Mouse (Mus musculus) lung, embryonic 14.5 days (tissue): ENCODE data around the gene Stk19. TPM values are rescaled to one million over a fixed set of nuclear protein-coding genes. Genes with fewer than 3 reads are reported as not detected.

Source experiments
- ATAC-seq: fragments of 200-750 bp; cut with Nextera tagmentation; 2 replicates; pipeline ENCODE4 v1.8.0; 2017; ENCODE audit warnings: mild to moderate bottlenecking, moderate TSS enrichment, moderate library complexity; ENCODE audit not compliant: insufficient read depth
- DNase-seq: peaks from one replicate; pipeline ENCODE4 v3.0.0-alpha.2; 2015
- H3K27ac ChIP-seq: fragments of 300-500 bp; sonication (generic); 2 replicates; pipeline ENCODE4 v1.5.1; 2014; ENCODE audit warnings: low read depth, mild to moderate bottlenecking, moderate library complexity
- H3K27me3 ChIP-seq: fragments of 300-500 bp; sonication (generic); 2 replicates; pipeline ENCODE4 v1.6.1; 2014; ENCODE audit warnings: low read length, control low read depth; ENCODE audit not compliant: insufficient read depth
- H3K36me3 ChIP-seq: fragments of 300-500 bp; sonication (generic); 2 replicates; pipeline ENCODE4 v1.6.1; 2014; ENCODE audit warnings: control low read depth; ENCODE audit not compliant: insufficient read depth
- H3K4me1 ChIP-seq: fragments of 300-500 bp; sonication (generic); 2 replicates; pipeline ENCODE4 v1.6.1; 2014; ENCODE audit warnings: antibody characterized with exemption, control low read depth; ENCODE audit not compliant: insufficient read depth
- H3K4me2 ChIP-seq: fragments of 300-500 bp; sonication (generic); 2 replicates; pipeline ENCODE4 v1.6.1; 2014; ENCODE audit warnings: mild to moderate bottlenecking
- H3K4me3 ChIP-seq: fragments of 300-500 bp; sonication (generic); 2 replicates; pipeline ENCODE4 v1.5.1; 2014; ENCODE audit warnings: low read depth, low read length
- H3K9ac ChIP-seq: fragments of 300-500 bp; sonication (generic); 2 replicates; pipeline ENCODE4 v1.6.1; 2014
- H3K9me3 ChIP-seq: fragments of 300-500 bp; sonication (generic); 2 replicates; pipeline ENCODE4 v1.6.1; 2016; ENCODE audit warnings: low read depth, low read length, control low read depth
- CTCF ChIP-seq: IDR thresholded peaks from 2 replicates; pipeline ENCODE4 v1.5.1; 2016; ENCODE audit warnings: antibody characterized with exemption, low read depth
- WGBS: fragments of 180-500 bp; shearing (Covaris S2); extraction: QIAGEN DNeasy Blood & Tissue Kit; methylation state at CpG from one replicate; pipeline ENCODE4 v1.1.7; 2014; 5-methylcytosine and 5-hydroxymethylcytosine counted together
- polyA plus RNA-seq: library from polyadenylated mRNA; unstranded; fragments of >200 nt; fragmentation: Nextera tagmentation; extraction: Ambion mirVana; gene quantifications from 2 replicates; pipeline ENCODE4 v1.2.1, GENCODE M21; 2014

Gene Stk19
- 22.2 and 25.0 TPM in 2 replicates for polyA plus RNA-seq

DNA sequence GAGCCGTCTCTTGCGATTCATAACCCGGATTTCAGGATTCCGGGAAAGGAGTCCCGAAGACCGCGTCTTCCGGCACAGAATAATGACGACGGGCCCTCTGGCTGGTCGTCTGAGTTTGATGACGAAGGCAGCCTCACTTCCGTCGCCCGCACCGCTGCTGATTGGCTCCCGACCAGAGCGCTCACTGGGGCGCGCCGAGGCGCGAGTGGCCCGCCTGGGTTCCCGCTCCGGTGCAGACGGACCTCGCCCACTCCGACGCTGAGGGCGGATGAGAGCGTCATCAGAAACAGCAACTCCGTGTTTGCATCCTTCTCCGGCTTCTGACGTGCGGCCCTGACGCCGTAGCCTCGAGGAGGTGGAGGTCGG lies at the start of gene Stk19, which contains the start of gene Dxo:
Gene Stk19, minus strand, starts transcription at position 90 of the 366 bp plus-strand sequence.
Gene Dxo, plus strand, starts transcription at position 164 of the 366 bp plus-strand sequence.
- WGBS = under 1% methylated on average over 40 of the region's 40 CpGs
- ATAC-seq = peak; percentile 90
- H3K36me3 ChIP-seq = peaks cover 41% of the 10 kb centered on the region

DNA sequence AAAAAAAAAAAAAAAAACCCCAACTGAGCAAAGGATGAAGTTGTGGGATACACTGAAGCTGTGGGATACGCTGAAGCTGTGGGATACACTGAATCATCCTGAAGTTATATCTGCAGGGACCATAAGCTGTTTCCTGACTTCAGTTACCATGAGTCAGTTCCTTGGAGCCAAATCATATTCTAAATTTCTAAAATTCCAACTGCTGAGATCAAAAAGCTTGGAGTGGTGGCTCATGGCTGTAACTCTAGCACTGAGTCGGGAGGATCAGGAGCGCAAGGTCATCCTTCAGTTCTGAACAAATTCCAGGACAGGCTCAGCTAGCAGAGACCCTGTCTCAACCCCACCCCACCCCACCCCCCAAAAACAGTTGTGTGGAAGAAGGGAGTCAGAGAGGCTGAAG lies 48.9 kb upstream of the Stk19 start:
- DNase-seq (no peak), ATAC-seq (no peak)
- 58% methylated on average over 3 of the region's 3 CpGs for WGBS
- Histone ChIP-seq H3K4me2 (no peak overlapping the region), H3K36me3 (no peaks in the 10 kb centered on the region), H3K4me3 (no peak overlapping the region), H3K4me1 (no peaks in the 10 kb centered on the region), H3K9ac (no peak overlapping the region), H3K27ac (no peak overlapping the region), H3K27me3 (no peaks in the 10 kb centered on the region), H3K9me3 (no peaks in the 10 kb centered on the region)
- TF ChIP-seq CTCF = no peak

More for the DNA sequence above, at the start of gene Stk19, which contains the start of gene Dxo:
- Histone ChIP-seq H3K27me3 (no peaks in the 10 kb centered on the region), H3K9ac (peak within 1 kb of the TSS; percentile 66), H3K27ac (peak within 1 kb of the TSS; percentile 61; the same call in 1 of the 2 replicates), H3K4me3 (peak within 1 kb of the TSS; percentile 78), H3K9me3 (no peaks in the 10 kb centered on the region), H3K4me2 (peak within 1 kb of the TSS; percentile 90), H3K4me1 (no peaks in the 10 kb centered on the region)
- DNase-seq = peak; percentile 99
- TF ChIP-seq CTCF = no peak

DNA sequence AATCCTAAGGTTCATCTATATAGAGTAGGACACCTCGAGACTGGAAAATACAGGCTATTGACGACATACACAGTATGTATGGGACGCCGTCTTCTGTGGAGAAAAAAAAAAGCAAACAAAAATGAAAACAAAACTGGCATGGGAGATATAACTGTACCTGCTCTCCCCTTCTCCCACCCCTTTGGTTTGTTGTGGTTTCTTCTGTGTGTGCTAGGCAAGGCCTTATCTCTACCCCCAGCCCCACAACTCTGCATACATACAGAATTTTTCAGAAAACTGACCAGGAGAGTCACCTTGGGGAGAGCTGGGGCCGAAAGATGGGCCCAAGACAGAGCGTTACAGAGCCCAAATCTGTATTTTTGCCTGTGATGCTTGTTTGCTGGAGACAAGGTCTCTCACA lies 48.0 kb upstream of the Stk19 start:
- DNase-seq = no peak
- no peak for ATAC-seq
- H3K36me3 ChIP-seq = no peaks in the 10 kb centered on the region
- no peaks in the 10 kb centered on the region for H3K27me3 ChIP-seq
- TF ChIP-seq CTCF = no peak
- no peak overlapping the region for H3K9ac ChIP-seq
- H3K4me1 ChIP-seq = no peaks in the 10 kb centered on the region
- 82% methylated on average over 6 of the region's 6 CpGs for WGBS
- no peaks in the 10 kb centered on the region for H3K9me3 ChIP-seq
- no peak overlapping the region for H3K27ac ChIP-seq
- no peak overlapping the region for H3K4me3 ChIP-seq
- H3K4me2 ChIP-seq = no peak overlapping the region

DNA sequence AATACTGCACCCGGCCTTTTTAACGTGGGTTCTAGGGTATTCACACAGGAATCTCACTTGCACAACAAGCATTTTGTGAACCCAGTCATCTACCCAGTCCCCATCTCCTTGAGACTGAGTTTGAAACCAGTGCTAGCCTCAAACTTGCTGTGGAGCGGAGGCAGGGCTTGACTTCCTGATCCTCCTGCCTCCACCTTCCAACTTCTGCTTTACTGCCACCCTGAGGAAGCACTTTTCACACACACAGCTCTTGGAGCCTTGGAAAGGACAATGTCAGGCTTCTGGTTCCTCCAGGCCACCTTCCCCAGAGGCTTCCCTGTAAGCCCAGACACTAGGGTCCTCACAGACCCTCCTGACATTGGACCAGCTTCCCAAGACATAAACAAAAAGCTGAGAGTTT lies 46.6 kb upstream of the Stk19 start:
- H3K27me3 ChIP-seq = no peaks in the 10 kb centered on the region
- no peak overlapping the region for H3K4me2 ChIP-seq
- no peaks in the 10 kb centered on the region for H3K36me3 ChIP-seq
- ATAC-seq (no peak), DNase-seq (no peak)
- TF ChIP-seq CTCF = no peak
- 56% methylated on average over 3 of the region's 3 CpGs for WGBS
- H3K27ac ChIP-seq = no peak overlapping the region
- no peak overlapping the region for H3K4me3 ChIP-seq
- no peak overlapping the region for H3K9ac ChIP-seq
- no peaks in the 10 kb centered on the region for H3K9me3 ChIP-seq
- no peaks in the 10 kb centered on the region for H3K4me1 ChIP-seq

DNA sequence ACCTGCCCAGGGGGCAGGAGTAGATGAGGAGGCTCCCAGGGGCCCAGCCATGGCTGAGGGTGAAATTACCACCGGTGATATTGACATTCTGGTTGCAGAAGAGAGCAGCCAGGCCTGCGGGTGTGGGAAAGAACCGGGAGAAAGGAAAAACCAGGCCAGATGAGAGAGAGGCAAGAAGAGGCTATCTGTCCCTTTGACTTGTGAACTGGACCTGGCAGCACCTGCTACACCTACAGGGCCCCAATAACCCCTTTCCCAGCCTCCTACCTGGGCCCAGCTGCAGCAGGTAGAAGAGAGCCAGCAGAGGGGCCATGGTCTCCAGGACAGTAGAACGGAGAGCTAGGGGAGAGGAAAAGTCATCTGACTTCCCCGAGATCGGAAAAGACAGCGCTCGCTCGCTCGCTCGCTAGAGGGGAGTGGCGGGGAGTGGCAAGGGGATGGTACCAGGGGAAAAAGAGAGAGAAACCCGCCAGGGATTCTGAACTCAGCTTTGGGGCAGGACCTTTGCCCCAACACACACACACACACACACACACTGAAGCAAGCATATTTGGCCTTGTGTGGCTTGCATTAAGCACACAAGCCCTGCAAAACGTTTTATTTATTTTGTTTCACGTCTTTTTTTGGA lies 45.1 kb upstream of the Stk19 start, which contains the start of gene Gm20547:
Gene Gm20547, minus strand, starts transcription at position 360 of the 628 bp plus-strand sequence.
- DNase-seq = peak; percentile 20
- Histone ChIP-seq H3K4me2 (0 out of 2 replicates have a peak within 1 kb of the TSS, but pooled peaks have one; percentile 31), H3K4me1 (no peaks in the 10 kb centered on the region), H3K9ac (no peak within 1 kb of the TSS), H3K9me3 (no peaks in the 10 kb centered on the region), H3K27me3 (no peaks in the 10 kb centered on the region), H3K4me3 (no peak within 1 kb of the TSS), H3K36me3 (no peaks in the 10 kb centered on the region), H3K27ac (no peak within 1 kb of the TSS)
- 9% methylated on average over 15 of the region's 15 CpGs for WGBS
- no peak for ATAC-seq
- TF ChIP-seq CTCF = no peak

DNA sequence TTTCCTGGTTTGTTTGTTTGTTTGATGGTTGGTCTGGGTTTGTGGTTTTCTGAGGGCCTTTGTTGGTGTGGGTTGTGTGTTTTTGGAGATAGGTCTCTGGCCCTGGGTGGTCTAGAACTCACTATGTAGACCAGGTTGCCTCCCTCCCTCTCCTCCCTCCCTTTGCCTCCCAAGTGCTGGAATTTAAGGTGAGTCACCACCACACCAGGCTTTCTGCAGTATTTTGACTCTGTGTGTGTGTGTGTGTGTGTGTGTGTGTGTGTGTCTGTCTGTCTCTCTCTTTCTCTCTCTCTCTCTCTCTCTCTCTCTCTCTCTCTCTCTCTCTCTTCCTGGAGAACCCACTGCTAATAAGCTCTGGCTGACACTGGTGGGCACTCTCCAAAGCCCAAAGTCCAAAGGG lies 44.4 kb upstream of the Stk19 start:
- Histone ChIP-seq H3K27ac (no peak overlapping the region), H3K4me3 (no peak overlapping the region), H3K9ac (no peak overlapping the region), H3K4me1 (no peaks in the 10 kb centered on the region), H3K27me3 (no peaks in the 10 kb centered on the region), H3K4me2 (no peak overlapping the region), H3K9me3 (no peaks in the 10 kb centered on the region), H3K36me3 (no peaks in the 10 kb centered on the region)
- TF ChIP-seq CTCF = no peak
- DNase-seq (no peak), ATAC-seq (no peak)

DNA sequence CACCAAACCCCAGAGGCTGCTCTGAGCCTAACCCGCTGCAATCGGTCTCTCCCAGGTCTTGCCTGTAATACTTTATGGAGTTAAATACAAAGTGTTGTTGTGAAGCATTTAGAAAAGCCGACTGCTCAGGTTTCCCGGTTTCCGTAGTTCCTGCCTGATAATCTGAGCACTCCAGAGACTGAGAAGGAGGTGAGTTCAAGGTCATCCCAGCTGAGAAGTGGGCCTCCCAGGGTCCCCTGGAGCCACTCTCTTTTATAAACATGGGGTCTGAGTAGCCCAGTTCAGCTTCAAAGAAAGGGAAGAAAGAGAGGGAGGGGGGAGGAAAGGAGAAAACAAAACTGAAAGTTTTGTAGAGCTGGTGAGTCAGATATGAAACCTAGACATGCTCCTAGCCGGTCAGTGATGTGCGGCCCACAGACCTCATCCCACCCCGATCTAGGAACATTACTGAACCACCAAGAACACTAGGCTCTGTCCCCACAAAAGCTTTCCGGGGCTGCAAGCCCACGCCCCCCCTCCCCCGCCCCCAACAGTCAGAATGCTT lies 42.7 kb upstream of the Stk19 start, which contains the start of gene Zbtb12:
Gene Zbtb12, plus strand, starts transcription at position 148 of the 544 bp plus-strand sequence.
- no peak for DNase-seq
- Histone ChIP-seq H3K4me1 (no peaks in the 10 kb centered on the region), H3K4me3 (no peak within 1 kb of the TSS), H3K36me3 (no peaks in the 10 kb centered on the region), H3K27ac (no peak within 1 kb of the TSS), H3K9me3 (no peaks in the 10 kb centered on the region), H3K4me2 (no peak within 1 kb of the TSS), H3K9ac (no peak within 1 kb of the TSS), H3K27me3 (no peaks in the 10 kb centered on the region)
- no peak for TF ChIP-seq CTCF
- WGBS = 47% methylated on average over 11 of the region's 11 CpGs
- no peak for ATAC-seq
